Mouse (Mus musculus): ENCODE data around the gene Mpo. TPM values are rescaled to one million over a fixed set of nuclear protein-coding genes. Genes with fewer than 3 reads are reported as not detected.

The Mpo gene
- polyA plus RNA-seq, 1 experiment from 2014 or later: 5.0 TPM

DNA sequence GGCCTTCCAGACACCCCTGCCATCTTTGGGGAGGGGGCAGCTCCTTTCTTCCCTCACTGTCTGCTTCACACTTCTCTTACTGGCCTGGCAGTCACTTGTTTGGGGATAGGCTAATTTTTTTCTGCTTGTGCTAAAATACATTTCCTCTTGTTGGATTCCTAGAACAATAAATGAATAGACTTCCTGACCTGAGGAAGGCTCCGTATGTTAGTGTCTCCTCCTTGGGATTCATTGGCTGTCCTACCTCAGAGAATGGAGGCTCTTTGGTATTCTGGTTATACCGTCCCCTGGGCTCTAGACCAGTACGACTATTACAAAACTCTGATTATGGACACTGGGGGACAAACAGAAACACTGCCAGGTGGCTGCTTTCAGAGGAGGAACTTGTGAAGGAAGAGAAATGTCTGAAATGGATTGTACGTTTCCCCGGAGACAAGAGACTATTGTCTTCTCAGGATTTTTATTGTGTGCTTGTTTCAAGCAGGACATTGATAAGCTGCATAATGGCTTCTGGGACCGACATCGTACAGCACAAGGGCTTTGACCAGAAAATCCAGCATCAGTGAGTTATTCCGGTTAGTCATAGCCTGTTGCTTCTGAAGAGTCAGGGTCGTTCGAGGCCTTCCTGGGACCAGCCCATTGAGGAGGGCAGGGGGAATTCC is 35.0 kb downstream of the Mpo start, which contains the start of gene Lpo:
Lpo (minus strand) TSS at position 51 of the 662 bp plus-strand sequence.
- no peak within 1 kb of the TSS for H3K27ac ChIP-seq (ENCODE audit: low read length)
- no peak within 1 kb of the TSS for H3K9ac ChIP-seq (replicated peaks; ENCODE audit: low read depth, low read length)
- H3K36me3 ChIP-seq (ENCODE audit: control insufficient read depth, insufficient read depth, low read length): no peaks in the 10 kb centered on the region
- 56% methylated on average over 10 of the region's 10 CpGs for WGBS
- H3K4me3 ChIP-seq (ENCODE audit: low read depth, low read length): no peak within 1 kb of the TSS
- ATAC-seq (ENCODE audit: insufficient number of reproducible peaks, insufficient read depth, low FRiP score, low read depth): no peak
- H3K9me3 ChIP-seq (ENCODE audit: control insufficient read depth, low read depth, low read length): no peaks in the 10 kb centered on the region
- no peak within 1 kb of the TSS for H3K4me2 ChIP-seq (replicated peaks; ENCODE audit: low read depth, low read length)
- no peaks in the 10 kb centered on the region for H3K4me1 ChIP-seq (ENCODE audit: control insufficient read depth, insufficient read depth, low read length)
- H3K27me3 ChIP-seq (ENCODE audit: control insufficient read depth, insufficient read depth, low read length): no peaks in the 10 kb centered on the region

DNA sequence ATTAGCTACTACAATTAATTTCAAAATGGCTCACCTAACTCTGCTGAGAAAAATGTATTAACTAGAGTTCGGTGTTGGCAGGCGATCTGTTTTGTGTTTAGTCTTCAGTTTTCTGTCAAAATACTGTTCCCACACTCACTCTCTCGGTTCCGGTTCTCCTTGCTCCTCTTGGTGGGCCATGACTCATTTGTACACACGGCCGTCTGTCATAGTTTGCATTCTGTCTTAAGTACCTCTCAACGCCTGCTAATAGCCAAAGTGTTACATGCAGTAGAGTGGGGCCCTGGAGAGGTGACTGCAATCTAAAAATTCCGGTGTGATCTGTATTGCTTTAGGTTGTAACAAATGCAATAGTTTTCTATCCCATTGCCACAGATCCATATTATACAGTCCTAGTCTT is 47.3 kb downstream of the Mpo start:
- Histone ChIP-seq H3K36me3 (ENCODE audit: control insufficient read depth, insufficient read depth, low read length) (no peaks in the 10 kb centered on the region), H3K9me3 (ENCODE audit: control insufficient read depth, low read depth, low read length) (no peaks in the 10 kb centered on the region), H3K27me3 (ENCODE audit: control insufficient read depth, insufficient read depth, low read length) (no peaks in the 10 kb centered on the region), H3K27ac (ENCODE audit: low read length) (no peak overlapping the region), H3K4me1 (ENCODE audit: control insufficient read depth, insufficient read depth, low read length) (no peaks in the 10 kb centered on the region), H3K9ac (replicated peaks; ENCODE audit: low read depth, low read length) (no peak overlapping the region), H3K4me2 (replicated peaks; ENCODE audit: low read depth, low read length) (no peak overlapping the region), H3K4me3 (ENCODE audit: low read depth, low read length) (no peak overlapping the region)
- ATAC-seq (ENCODE audit: insufficient number of reproducible peaks, insufficient read depth, low FRiP score, low read depth): no peak
- 66% methylated on average over 8 of the region's 8 CpGs for WGBS

DNA sequence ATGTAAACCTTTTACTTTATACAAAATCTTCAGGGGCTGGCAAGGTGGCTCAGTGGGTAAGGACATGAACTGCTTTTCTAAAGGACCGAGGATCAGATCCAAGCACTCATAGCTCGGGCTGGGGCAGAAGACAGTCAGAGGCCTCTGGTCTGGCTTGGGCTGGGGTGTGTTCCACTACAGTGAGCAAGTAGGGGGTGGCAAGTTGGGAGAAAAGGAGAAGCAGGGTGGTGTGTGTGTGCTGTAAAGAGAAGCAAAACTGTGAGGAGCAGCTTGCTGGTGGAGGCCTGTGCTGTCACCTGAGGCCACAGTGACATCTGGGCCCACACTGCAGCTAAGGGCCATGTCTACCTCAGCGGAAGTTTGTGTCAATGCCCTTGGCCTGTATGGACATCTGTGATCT is 48.1 kb downstream of the Mpo start:
- WGBS: 84% methylated on average over 3 of the region's 3 CpGs
- H3K36me3 ChIP-seq (ENCODE audit: control insufficient read depth, insufficient read depth, low read length): no peaks in the 10 kb centered on the region
- no peaks in the 10 kb centered on the region for H3K27me3 ChIP-seq (ENCODE audit: control insufficient read depth, insufficient read depth, low read length)
- no peak for ATAC-seq (ENCODE audit: insufficient number of reproducible peaks, insufficient read depth, low FRiP score, low read depth)
- H3K4me3 ChIP-seq (ENCODE audit: low read depth, low read length): no peak overlapping the region
- no peaks in the 10 kb centered on the region for H3K4me1 ChIP-seq (ENCODE audit: control insufficient read depth, insufficient read depth, low read length)
- H3K4me2 ChIP-seq (replicated peaks; ENCODE audit: low read depth, low read length): no peak overlapping the region
- no peaks in the 10 kb centered on the region for H3K9me3 ChIP-seq (ENCODE audit: control insufficient read depth, low read depth, low read length)
- no peak overlapping the region for H3K9ac ChIP-seq (replicated peaks; ENCODE audit: low read depth, low read length)
- no peak overlapping the region for H3K27ac ChIP-seq (ENCODE audit: low read length)

DNA sequence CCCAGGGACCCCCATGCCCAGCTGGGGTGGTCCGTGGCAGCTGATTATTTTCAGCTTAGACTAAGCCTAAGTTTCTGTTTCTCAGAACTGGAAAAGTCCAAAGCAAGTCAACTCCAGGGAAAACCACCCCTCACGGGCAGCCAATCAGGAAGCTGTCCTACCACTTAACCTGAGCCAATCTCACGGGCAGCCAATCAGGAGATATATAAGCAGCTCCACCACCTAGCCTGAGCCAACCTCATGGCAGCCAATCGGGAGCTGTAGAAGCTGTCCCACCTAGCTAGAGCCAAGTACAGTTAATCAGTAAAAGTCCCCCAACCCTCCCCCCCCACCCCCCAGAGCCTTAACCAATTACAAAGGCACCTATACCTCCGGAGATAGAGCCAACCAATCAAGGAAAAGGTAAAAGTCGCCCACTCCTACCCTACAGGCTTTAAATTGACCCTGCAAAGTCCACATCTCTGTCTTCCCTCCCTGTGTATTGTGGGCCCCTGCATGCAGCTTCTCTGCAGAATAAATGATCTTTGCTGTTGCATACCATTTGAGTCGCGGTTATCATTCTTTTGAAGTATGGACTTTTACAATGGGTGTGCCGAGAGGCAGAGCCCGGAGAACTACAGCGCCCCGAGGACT is 53.7 kb downstream of the Mpo start:
- Histone ChIP-seq H3K9me3 (ENCODE audit: control insufficient read depth, low read depth, low read length) (no peaks in the 10 kb centered on the region), H3K27me3 (ENCODE audit: control insufficient read depth, insufficient read depth, low read length) (no peaks in the 10 kb centered on the region), H3K36me3 (ENCODE audit: control insufficient read depth, insufficient read depth, low read length) (no peaks in the 10 kb centered on the region), H3K4me3 (ENCODE audit: low read depth, low read length) (no peak overlapping the region), H3K9ac (replicated peaks; ENCODE audit: low read depth, low read length) (no peak overlapping the region), H3K4me2 (replicated peaks; ENCODE audit: low read depth, low read length) (no peak overlapping the region), H3K27ac (ENCODE audit: low read length) (no peak overlapping the region), H3K4me1 (ENCODE audit: control insufficient read depth, insufficient read depth, low read length) (no peaks in the 10 kb centered on the region)
- WGBS: 80% methylated on average over 12 of the region's 12 CpGs
- no peak for ATAC-seq (ENCODE audit: insufficient number of reproducible peaks, insufficient read depth, low FRiP score, low read depth)

DNA sequence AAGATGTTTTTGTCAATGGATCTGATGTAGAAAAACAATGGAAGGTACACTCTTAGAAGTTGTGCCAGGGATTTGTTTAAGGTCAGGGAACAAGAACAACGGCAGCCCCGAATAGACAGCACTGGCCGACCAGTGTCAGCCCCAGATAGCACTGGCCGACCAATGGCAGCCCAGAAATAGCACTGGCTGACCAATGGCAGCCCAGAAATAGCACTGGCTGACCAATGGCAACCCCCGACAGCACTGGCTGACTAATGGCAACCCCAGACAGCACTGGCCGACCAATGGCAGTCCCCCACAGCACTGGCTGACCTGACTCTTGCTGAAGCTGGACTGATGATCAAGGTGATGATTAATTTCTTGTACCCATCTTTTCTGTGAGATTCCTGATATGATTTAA is 54.5 kb downstream of the Mpo start:
- no peaks in the 10 kb centered on the region for H3K27me3 ChIP-seq (ENCODE audit: control insufficient read depth, insufficient read depth, low read length)
- WGBS: 58% methylated on average over 6 of the region's 6 CpGs
- H3K4me1 ChIP-seq (ENCODE audit: control insufficient read depth, insufficient read depth, low read length): peaks cover 3% of the 10 kb centered on the region; the same call in 1 of the 2 replicates
- no peak overlapping the region for H3K4me2 ChIP-seq (replicated peaks; ENCODE audit: low read depth, low read length)
- H3K4me3 ChIP-seq (ENCODE audit: low read depth, low read length): no peak overlapping the region
- H3K27ac ChIP-seq (ENCODE audit: low read length): no peak overlapping the region
- H3K36me3 ChIP-seq (ENCODE audit: control insufficient read depth, insufficient read depth, low read length): no peaks in the 10 kb centered on the region
- no peak overlapping the region for H3K9ac ChIP-seq (replicated peaks; ENCODE audit: low read depth, low read length)
- no peaks in the 10 kb centered on the region for H3K9me3 ChIP-seq (ENCODE audit: control insufficient read depth, low read depth, low read length)
- ATAC-seq (ENCODE audit: insufficient number of reproducible peaks, insufficient read depth, low FRiP score, low read depth): no peak

DNA sequence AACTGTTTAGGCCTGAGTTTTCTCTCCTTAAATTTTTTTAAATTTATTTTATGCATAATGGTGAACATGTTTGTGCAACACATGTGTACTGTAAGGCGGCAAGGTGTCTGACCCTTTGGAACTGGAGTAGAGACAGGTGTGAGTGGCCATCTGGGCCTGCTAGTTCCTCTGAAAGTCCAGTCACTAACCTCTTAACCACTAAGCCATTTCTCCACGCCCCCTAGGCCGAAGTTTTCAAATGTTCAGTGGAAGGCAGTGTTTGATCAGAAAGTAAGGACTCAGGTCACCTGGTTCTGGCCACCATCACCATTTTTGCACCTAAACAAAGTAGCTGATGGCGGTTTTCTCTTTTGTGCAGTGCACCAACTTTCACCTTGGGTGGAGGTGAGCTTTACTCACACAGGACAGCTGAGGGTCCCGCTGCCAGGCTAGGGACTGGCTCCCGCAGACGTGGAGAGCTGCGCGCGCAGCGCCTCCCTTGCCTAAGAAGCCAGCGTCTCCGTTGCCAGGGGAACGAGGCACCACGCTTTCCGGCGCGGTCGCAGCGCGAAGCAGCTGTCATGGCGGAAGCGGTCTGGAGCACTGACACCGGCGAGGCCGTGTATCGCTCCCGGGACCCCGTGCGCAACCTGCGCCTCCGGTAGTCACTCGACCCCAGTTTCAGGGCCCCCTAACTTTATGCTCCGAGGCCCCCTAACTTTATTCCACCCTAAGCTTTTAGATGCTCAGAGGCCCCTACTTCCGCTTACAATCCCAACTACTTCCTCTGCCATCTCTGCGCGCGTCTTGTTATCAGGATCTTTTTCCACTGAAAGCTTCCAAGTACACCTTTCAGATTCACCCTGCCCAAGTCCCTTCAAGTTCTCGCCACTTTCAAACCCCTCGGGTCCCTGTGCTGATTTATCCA is 59.6 kb downstream of the Mpo start, which contains the start of gene Mks1:
Mks1 (plus strand) TSS at position 526 of the 907 bp plus-strand sequence.
- 4% methylated on average over 40 of the region's 40 CpGs for WGBS
- H3K27me3 ChIP-seq (ENCODE audit: control insufficient read depth, insufficient read depth, low read length): no peaks in the 10 kb centered on the region
- ATAC-seq (ENCODE audit: insufficient number of reproducible peaks, insufficient read depth, low FRiP score, low read depth): peak; percentile 91
- H3K4me2 ChIP-seq (replicated peaks; ENCODE audit: low read depth, low read length): peak within 1 kb of the TSS; percentile 88
- peak within 1 kb of the TSS; percentile 46; the same call in 1 of the 2 replicates for H3K9ac ChIP-seq (replicated peaks; ENCODE audit: low read depth, low read length)
- no peaks in the 10 kb centered on the region for H3K9me3 ChIP-seq (ENCODE audit: control insufficient read depth, low read depth, low read length)
- H3K36me3 ChIP-seq (ENCODE audit: control insufficient read depth, insufficient read depth, low read length): peaks cover 5% of the 10 kb centered on the region; the same call in 1 of the 2 replicates
- peaks cover 7% of the 10 kb centered on the region; the same call in 1 of the 2 replicates for H3K4me1 ChIP-seq (ENCODE audit: control insufficient read depth, insufficient read depth, low read length)
- peak within 1 kb of the TSS; percentile 56 for H3K4me3 ChIP-seq (ENCODE audit: low read depth, low read length)
- peak within 1 kb of the TSS; percentile 61; the same call in 1 of the 2 replicates for H3K27ac ChIP-seq (ENCODE audit: low read length)

DNA sequence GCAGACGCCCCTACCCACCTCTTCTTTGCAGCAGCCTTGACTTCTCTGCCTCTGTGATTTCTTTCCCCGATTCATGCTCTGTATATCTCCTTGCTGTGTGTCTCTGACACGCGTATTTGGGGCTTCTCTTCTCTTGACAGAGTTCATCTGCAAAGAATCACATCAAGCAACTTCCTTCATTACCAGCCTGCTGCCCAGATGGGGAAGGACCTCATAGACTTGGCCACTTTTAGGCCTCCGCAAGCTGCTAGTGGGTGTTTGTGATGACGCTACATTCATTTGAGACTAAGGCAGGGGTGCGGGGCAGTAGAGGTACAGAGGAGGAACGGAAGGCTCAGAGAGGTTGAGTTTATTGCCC is 60.2 kb downstream of the Mpo start:
- 36% methylated on average over 8 of the region's 8 CpGs for WGBS
- Histone ChIP-seq H3K36me3 (ENCODE audit: control insufficient read depth, insufficient read depth, low read length) (peaks cover 5% of the 10 kb centered on the region; the same call in 1 of the 2 replicates), H3K9me3 (ENCODE audit: control insufficient read depth, low read depth, low read length) (no peaks in the 10 kb centered on the region), H3K4me1 (ENCODE audit: control insufficient read depth, insufficient read depth, low read length) (peaks cover 7% of the 10 kb centered on the region; the same call in 1 of the 2 replicates), H3K27me3 (ENCODE audit: control insufficient read depth, insufficient read depth, low read length) (no peaks in the 10 kb centered on the region), H3K4me2 (replicated peaks; ENCODE audit: low read depth, low read length) (peak overlapping the region; percentile 88), H3K4me3 (ENCODE audit: low read depth, low read length) (peak overlapping the region; percentile 56), H3K27ac (ENCODE audit: low read length) (peak overlapping the region; percentile 61; the same call in 1 of the 2 replicates), H3K9ac (replicated peaks; ENCODE audit: low read depth, low read length) (peak overlapping the region; percentile 46; the same call in 1 of the 2 replicates)
- ATAC-seq (ENCODE audit: insufficient number of reproducible peaks, insufficient read depth, low FRiP score, low read depth): peak; percentile 20; the same call in 1 of the 2 replicates

Data from stomach, embryonic 14.5 days (tissue).